Mouse (Mus musculus): ENCODE measurements at regions not wholly inside any gene's neighbourhood (a gene's known extent, or its start where the extent isn't known, plus 50 kb on each side); places are given as distances from the start of the nearest gene placed in this dataset.

DNA sequence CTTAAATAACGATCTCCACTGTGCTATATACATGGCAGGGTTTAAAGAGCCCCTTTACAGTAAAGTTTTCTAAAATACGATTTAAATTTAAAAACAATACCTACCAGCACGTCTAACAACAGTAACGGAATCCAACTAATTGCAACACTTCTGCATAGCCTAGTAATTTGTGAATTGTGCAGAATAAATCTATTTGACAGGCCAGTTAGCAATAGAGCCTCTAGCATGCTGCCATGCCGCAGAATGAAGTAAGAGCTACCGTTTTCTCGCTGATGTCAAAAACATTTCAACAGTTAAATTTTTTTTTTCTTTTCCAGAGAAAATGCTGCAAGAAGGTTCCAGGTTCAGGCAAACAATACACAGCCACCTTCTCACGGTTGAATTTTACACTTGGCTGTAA lies 454.0 kb upstream of the Adgrl2 start:
- ATAC-seq (replicated peaks; ENCODE audit: low read depth, poor library complexity, severe bottlenecking): no peak

DNA sequence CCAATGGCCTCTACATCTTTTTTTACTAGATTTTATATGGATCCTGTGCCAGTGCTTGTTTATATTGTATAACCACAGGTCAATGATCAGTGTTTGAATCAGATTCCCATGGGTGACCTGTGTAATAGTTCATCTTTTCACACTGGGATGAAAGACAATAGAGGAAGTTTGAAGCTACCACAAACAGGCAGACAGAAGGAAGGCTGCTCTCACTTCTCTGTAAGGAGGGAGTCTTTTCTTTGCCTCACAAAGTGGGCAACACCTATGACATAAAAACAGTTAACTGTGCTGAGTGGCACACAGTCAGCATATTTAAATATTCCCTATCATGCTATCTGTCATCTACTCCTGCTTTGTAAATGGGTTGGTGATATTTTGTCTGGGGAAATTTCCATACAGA lies 450.9 kb upstream of the Adgrl2 start:
- ATAC-seq (replicated peaks; ENCODE audit: low read depth, poor library complexity, severe bottlenecking): peak; percentile 30

DNA sequence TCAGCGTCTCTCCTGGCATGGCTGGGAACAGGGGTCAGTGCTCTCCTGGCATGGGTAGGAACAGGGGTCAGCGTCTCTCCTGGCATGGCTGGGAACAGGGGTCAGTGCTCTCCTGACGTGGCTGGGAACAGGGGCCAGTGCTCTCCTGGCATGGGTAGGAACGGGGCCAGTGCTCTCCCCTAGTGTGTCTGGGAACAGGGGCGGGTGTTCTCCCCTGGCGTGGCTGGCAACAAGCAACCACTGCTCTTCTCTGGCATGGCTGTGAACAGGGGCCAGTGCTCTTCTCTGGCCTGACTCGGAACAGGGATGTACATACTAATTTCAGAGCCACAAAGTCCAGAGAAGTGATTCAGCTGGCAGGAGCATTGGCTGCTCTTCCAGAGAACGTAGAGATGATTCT lies 447.4 kb upstream of the Adgrl2 start:
- no peak for ATAC-seq (replicated peaks; ENCODE audit: low read depth, poor library complexity, severe bottlenecking)

DNA sequence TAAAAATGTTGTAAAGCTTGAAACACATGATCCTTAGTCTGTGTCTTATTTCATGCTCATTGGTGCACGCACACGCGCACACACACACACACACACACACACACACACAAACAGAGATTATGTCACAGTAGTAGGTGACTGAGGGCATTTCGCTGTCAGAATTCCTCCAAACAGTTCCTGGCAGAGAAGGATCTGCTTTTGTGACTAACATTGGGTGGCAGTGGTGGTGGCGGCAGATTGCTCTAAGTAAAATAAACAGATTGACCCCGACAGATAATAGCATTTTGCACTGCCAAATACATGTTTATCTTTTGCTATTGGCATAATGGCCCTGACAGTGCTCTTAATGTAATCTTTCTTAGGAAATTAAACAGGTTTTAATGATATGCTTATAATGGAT lies 446.6 kb upstream of the Adgrl2 start:
- no peak for ATAC-seq (replicated peaks; ENCODE audit: low read depth, poor library complexity, severe bottlenecking)

DNA sequence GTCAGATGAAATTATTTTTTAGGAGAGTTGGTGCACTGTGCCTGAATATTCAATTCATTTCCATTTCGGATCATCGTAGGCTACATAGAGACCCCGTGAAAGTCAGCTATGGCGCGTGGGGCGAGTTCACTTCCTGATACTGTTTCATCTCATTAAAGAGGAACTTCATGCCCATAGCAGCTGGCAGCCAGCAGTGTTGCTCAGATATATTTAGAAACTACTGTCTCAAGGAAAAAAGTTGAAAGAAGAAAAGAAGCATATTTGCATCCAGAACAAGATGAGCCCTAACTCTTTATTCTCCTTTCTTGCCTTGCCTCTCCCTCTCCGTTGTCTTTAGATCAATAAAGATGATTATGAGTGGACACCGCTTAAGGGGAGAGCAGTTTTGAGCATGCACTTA lies 446.1 kb upstream of the Adgrl2 start:
- ATAC-seq (replicated peaks; ENCODE audit: low read depth, poor library complexity, severe bottlenecking): peak; percentile 89

DNA sequence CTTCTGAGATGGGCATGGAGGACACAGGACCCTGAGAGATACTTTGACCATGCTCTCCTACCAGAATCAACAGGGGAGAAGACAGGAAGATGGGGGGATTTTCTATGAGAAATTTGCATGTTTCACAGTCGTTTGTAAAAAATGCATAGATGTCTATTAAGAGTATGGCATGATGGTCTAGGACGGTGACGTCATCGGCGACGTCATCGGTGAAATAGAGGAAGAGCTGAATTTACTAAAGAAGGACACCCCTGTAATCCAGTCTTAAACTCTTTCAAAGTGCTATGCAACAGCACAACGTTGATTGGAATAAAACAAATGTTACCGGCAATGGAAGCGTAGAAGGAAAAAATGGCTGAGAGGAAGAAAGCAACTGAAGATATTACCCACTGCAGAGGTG lies 441.4 kb upstream of the Adgrl2 start:
- no peak for ATAC-seq (replicated peaks; ENCODE audit: low read depth, poor library complexity, severe bottlenecking)

DNA sequence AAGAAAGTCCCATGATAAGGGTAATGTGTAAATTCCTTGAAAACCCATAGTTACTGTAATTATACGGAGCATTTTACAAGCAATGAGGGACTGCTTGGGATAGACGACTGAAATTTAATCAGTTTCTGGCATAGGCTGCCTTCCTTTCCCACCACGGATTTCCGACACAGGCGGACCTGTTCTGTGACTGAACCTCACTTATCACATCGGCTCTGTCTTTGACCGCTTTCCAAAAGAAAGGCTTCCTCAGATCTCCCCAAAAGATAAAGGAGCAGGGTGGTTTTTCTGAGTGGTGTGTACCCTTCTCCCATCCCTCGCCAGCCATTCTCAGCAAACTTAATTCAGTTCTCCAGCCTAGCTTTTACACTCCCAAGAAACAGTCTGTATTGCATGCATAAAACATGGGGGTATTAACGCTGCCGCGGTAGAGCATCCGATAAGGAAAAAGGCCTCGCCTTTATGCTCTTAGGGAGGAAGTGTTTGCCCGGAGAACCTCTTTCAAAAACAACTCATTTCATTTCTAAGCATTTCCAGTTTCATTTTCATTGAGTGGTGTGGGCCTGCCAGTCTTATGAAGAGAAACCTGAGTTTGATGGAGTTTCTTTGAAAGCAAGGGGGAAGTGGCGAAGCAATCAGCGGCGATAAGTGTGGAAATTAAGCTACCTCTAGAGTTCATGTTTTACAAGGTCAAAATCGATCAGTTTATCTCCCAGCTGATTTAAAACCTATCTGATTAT lies 435.8 kb upstream of the Adgrl2 start:
- ATAC-seq (replicated peaks; ENCODE audit: low read depth, poor library complexity, severe bottlenecking): peak; percentile 82

DNA sequence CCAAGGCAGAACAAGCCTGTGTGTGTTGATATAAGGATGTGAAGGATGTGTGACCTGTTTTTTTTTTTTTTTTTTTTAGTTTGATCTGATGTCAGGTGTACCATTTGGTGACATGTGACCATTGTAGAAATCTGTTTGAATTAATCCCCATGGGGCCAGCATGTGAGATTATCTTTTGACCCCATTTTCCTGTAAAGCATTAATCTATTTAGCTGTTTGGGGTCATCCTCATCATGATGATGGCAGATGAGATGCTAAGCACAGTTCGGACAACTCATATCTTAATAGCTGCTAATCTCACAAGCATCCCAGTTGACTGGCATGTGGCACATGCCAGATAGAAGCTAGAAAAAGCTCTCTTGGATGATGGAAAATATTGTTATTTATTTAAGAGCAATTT lies 434.0 kb upstream of the Adgrl2 start:
- ATAC-seq (replicated peaks; ENCODE audit: low read depth, poor library complexity, severe bottlenecking): no peak

DNA sequence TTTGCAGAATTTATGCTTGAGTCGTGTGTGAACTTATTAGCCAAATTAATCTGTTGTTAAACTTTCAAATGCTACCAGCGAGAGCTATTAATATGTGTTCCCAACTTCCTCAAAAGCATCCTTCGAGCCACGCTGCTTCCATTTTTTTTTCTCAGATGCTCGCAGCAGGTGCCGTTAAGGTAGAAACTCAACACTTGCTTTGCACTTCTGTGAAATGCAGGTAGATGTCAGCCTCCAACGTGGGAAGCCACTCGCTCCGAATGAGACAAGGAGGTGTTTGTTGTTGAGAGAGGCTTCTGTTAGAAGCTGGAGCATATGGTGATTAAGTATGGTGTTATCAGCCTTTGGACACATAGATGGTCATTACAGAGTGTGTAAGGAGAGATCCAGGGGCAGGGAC lies 433.1 kb upstream of the Adgrl2 start:
- ATAC-seq (replicated peaks; ENCODE audit: low read depth, poor library complexity, severe bottlenecking): no peak

DNA sequence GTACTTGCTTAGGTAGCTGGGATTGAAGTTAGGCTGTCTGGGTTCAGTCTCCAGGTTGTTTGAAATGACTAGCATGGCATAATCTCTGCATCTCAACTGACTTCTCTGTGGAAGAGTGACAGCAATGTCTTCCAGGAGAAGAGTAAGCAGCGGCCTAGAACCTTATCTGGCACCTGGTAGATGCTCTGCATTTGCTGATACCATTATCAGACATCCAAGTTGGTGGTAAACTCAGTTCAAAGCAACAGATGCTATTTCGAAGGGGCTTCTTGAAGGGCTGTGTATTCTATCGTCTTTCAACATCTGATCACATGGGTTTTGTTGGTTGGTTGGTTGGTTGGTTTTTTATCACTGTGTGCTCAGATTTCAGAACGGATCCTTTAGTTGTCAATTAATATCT lies 424.7 kb upstream of the Adgrl2 start:
- ATAC-seq (replicated peaks; ENCODE audit: low read depth, poor library complexity, severe bottlenecking): 0 out of 2 replicates have a peak, but pooled peaks have one; percentile 16

DNA sequence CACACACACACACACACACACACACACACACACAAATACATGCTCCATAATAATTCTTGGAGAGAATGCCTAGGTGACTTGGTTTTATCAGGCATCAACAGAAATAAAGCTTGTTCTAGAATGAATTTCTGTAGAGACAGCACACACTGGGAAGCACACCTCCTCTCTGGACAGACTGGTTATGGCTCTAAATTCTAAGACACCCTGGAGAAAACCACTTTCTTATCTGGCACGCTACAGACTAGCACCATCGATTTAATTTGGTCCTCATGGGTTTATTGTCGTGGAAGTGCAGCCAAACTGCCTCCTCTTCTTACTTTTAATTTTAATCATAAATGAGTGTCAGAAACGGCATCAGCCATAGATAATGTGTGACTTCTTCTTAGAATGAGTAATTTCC lies 422.8 kb upstream of the Adgrl2 start:
- ATAC-seq (replicated peaks; ENCODE audit: low read depth, poor library complexity, severe bottlenecking): peak; percentile 54

DNA sequence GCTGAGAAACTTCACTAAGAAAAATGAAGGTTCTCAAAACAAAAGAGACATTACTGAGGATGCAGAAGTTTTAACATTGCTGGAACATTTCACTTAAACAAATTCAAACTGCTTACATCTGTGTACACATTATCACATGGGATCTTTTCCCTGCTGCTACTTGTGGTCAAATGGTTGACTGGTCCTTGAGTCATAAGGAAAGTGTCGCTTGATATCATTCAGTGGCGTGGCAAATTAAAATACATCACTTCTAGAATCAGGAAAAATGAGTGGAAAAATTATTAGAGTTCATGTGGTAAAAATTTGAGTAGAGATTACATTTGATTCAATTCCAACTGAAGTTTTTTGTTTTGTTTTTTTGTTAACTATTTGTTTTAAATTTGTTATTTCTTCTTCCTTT lies 420.2 kb upstream of the Adgrl2 start:
- no peak for ATAC-seq (replicated peaks; ENCODE audit: low read depth, poor library complexity, severe bottlenecking)

DNA sequence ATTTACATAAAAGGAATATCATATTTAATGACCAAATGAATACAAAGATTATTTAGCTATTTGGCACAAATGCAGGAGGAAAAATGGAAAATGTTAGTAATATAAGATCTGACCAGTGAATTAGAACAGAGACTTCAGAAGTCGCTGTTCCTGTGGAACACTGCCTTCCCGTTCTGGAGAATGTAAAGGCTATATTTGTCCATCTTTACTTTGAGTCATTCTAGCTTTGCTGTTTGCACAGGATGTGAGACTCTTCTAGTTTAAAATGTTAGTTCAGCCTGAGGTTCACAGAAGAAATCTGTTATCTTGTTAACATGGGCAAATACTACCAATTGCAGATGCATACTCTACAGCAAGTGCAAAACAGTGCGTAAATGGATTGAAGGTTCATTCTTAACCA lies 418.5 kb upstream of the Adgrl2 start:
- ATAC-seq (replicated peaks; ENCODE audit: low read depth, poor library complexity, severe bottlenecking): no peak

DNA sequence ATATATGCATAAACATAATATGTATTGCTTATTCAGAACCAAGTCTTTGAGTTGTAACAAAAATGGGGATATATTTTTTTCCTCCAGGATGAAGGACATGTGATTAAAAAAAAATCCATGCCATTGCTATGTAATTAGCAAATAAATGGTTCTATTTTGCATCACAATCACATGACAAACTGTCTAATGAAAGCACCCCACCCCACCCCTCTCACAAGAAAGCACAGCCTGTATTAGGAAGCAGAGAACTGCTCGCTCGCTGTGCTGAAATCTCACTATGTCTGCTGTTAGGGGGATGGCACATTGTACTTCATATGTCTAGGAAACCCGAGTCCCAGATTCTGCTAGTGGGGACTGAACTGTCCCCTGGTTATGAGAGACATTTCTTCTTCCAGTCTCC lies 415.5 kb upstream of the Adgrl2 start:
- ATAC-seq (replicated peaks; ENCODE audit: low read depth, poor library complexity, severe bottlenecking): no peak

DNA sequence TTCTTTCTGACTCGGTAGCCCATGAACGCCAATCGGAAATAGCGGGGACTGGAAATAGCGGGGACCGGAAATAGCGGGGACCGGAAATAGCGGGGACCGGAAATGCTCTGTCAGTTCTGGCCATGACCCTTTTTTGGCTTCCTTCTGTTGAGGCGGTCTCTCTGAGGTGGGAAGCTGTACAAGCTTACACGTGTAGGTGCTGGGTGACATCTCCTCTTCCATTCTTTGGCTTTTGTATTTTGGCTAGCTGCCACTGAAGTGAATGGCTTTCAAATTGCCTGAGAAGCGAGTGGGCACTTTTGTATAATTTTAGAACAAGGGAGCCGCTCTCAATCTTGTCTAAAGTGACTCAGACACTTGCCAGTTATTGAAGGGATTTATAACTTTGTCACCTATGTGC lies 414.3 kb upstream of the Adgrl2 start:
- ATAC-seq (replicated peaks; ENCODE audit: low read depth, poor library complexity, severe bottlenecking): no peak

DNA sequence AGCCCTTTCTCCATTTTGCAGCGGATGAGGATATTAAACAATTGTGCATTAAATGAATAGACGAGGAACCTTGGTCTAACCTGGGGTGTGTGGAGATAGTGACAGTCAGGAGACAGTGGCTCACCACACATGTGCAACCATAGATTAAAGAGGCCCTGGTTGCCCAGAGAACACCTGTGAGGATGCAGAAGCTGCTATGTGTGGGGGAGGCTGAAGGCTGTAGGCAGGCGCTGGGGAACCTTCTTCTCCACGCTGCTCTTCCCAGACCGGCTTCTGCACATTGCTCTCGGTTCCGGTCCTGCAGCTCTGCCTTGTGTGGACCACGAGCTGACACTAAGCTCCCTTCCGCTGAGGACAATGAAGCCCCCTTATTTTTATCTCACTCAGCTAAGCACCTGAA lies 412.1 kb upstream of the Adgrl2 start:
- no peak for ATAC-seq (replicated peaks; ENCODE audit: low read depth, poor library complexity, severe bottlenecking)

DNA sequence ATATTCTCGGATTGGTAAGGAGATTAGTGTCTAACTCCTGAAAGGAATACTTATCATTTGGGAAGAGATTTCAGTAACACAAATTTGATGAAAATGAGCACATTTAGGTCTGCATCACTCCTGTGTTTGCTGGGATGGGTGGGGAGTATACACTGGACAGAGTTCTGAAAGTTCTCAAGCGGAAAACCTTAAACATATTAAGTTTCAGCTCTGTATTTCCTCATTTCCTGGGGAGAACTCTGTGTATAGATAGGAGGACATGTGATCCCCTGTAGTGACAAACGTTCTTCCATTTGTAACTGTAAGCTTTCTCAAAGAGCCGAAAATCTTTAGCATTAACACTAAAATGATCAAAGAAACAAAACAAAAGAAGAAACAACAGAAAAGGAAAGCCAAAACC lies 404.7 kb upstream of the Adgrl2 start:
- 0 out of 2 replicates have a peak, but pooled peaks have one; percentile 17 for ATAC-seq (replicated peaks; ENCODE audit: low read depth, poor library complexity, severe bottlenecking)

DNA sequence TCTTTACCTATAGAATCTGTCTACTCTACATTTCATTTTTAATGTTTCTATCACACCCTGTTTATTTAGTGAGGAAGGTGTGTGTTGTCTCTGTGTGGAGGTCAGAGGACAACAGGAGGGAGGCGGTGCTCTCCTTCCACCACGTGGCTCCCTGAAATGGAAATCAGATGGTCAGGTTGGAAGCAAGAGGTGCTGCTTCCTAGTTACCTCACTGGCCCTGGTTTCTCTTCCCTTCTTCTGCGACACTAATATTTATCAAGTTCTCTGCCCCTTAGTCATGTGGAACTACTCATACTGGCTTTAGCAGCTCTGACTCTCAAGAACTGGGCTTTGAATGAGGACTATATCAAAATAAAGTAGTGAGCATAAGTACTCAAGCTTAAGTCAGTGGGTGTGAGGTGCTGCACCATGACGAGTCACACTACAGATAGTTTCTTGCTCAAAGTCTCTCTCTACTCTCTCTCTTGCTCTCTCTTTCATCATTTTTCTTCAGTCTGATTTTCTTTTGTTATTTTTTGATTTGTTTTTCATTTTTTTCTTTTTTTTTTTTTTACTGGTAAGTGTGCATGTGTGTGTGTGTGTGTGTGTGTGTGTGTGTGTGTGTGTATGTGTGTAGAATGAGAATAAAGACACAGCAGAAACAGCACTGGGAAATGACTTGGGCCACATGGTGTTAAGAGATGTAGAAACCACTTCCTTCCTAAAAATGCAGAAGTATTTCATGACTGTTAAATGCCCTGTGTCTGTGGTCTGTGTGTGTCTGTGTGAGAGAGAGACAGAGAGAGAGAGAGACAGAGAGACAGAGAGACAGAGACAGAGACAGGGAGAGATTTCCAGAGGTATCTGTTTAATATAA lies 403.2 kb upstream of the Adgrl2 start:
- peak; percentile 95 for ATAC-seq (replicated peaks; ENCODE audit: low read depth, poor library complexity, severe bottlenecking)

DNA sequence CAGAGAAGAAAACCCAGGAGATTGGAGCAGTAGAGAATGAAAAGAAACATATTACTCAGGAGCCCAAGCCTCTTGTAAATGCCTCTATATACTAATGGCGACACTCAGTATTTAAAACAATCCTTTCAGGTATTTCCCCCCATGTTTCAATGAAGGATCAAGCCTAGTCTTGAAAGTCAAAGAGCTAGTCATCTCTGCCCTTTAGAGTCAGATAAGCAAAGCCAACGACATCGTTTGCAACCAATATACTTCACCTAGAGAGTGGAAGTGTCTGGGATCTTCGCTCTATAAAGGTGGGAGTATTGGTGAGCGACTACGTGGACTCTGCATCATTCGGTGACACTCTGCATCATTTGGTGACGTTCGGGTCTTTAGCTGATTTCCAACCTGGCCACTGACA lies 401.8 kb upstream of the Adgrl2 start:
- no peak for ATAC-seq (replicated peaks; ENCODE audit: low read depth, poor library complexity, severe bottlenecking)

DNA sequence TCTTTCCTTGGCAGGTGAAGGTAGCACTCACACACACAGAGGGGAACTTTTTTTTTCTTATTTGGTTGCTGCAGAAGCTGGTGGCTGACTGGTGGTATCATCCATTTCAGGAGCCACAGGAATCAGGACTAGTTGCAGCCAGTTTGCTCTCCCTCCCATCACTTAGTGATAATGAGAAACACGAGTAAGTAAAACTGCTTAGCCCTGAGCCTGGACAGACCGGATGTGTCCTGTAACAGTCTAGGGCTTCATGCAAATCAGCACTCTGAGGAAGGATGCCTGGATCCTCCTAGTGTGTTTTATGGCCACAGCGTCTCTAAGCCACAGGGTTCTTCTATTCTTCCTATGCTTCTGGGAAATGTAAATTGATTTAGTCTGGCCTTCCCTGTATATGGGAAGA lies 397.2 kb upstream of the Adgrl2 start:
- ATAC-seq (replicated peaks; ENCODE audit: low read depth, poor library complexity, severe bottlenecking): peak; percentile 42

DNA sequence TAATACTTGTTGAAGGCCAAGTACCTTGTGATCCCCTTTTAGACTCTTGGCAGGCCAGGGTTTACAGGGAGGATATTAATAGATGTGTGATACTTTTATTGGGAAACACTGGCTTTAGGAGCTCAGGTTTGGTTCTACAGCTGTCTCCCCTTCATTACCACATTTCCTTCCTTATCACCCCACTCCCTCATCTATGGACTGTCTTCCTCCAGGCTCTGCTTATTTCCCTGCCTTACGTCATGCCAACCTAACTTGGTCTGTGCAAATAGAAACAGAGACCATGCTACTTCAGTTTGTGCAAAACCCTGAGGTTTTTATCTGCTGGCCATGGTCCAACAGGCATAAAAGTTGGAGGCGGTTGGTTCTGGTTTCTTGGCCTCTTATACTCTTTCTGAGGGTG lies 395.7 kb upstream of the Adgrl2 start:
- peak; percentile 83 for ATAC-seq (replicated peaks; ENCODE audit: low read depth, poor library complexity, severe bottlenecking)

DNA sequence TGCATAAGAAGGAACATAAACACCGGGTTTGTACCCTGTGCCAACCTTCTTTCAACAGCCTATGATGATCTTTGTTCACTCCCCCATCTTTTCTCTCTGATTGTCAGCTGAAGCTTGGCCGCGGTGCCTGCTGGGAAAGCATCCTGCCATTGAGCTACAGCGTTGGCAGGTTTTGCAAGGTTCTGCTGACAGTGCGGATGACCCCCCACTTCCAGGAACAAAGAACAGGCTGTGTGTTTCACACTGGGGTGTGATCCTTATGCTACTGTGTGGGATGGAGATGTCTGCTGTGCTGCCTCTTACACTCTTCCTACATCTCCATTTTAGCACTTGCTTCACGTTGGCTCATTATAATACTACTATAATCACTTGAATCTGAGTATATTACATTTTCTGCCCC lies 395.0 kb upstream of the Adgrl2 start:
- ATAC-seq (replicated peaks; ENCODE audit: low read depth, poor library complexity, severe bottlenecking): no peak

All from common myeloid progenitor, adult 5-6 weeks (primary cell).